Mouse (Mus musculus): ENCODE measurements around the gene Cul9. TPM values are rescaled to one million over a fixed set of nuclear protein-coding genes. Genes with fewer than 3 reads are reported as not detected.

The Cul9 gene
- total RNA-seq, 1 experiment, result 1.8 TPM

GRCm38 (mm10) chr17:46505617-46506016 lies 40.6 kb downstream of the Cul9 start:
- H3K4me1 ChIP-seq (ENCODE audit: control insufficient read depth in 2 of 2, insufficient read depth in 2 of 2, low read length in 2 of 2, poor library complexity in 1 of 2), result peaks cover 0 to 9% of the 10 kb centered on the region in 2 experiments; a peak in 1 of 4 replicates
- H3K27ac ChIP-seq (ENCODE audit: insufficient read depth, low read depth, low read length, poor library complexity, severe bottlenecking), result no peak overlapping the region
- H3K9me3 ChIP-seq (ENCODE audit: control insufficient read depth, insufficient read depth, low read depth, low read length), result no peaks in the 10 kb centered on the region
- no peak overlapping the region for H3K4me3 ChIP-seq (ENCODE audit: insufficient read depth in 1 of 2, low read depth in 1 of 2, low read length in 2 of 2, poor library complexity in 1 of 2, severe bottlenecking in 1 of 2)
- peaks cover 5% of the 10 kb centered on the region; the same call in 1 of the 2 replicates for H3K36me3 ChIP-seq (ENCODE audit: control insufficient read depth, insufficient read depth, low read length, poor library complexity, severe bottlenecking)
- TF ChIP-seq MAFK (IDR thresholded peaks at IDR 0.05; ENCODE audit: insufficient read depth, low read depth, low read length), result no peak
- no peak for TF ChIP-seq ZNF384 (IDR thresholded peaks at IDR 0.05; ENCODE audit: low read depth, low read length)
- in situ Hi-C loops (cut with MboI; ENCODE audit: low sequenced_read_pairs in 2 of 2, unreplicated experiment in 2 of 2), result no loop called here
- no peak overlapping the region for H3K9ac ChIP-seq (ENCODE audit: insufficient read depth, low read depth, low read length, poor library complexity, severe bottlenecking)
- DNase-seq (ENCODE audit: low read depth, low spot score), result no peak

GRCm38 (mm10) chr17:46503847-46504638 lies 42.1 kb downstream of the Cul9 start:
- in situ Hi-C loops (cut with MboI; ENCODE audit: low sequenced_read_pairs in 2 of 2, unreplicated experiment in 2 of 2), result no loop called here
- Histone ChIP-seq H3K27ac (ENCODE audit: insufficient read depth, low read depth, low read length, poor library complexity, severe bottlenecking) (no peak overlapping the region), H3K4me1 (ENCODE audit: control insufficient read depth in 2 of 2, insufficient read depth in 2 of 2, low read length in 2 of 2, poor library complexity in 1 of 2) (peaks cover 0 to 9% of the 10 kb centered on the region in 2 experiments; a peak in 1 of 4 replicates), H3K9me3 (ENCODE audit: control insufficient read depth, insufficient read depth, low read depth, low read length) (no peaks in the 10 kb centered on the region), H3K9ac (ENCODE audit: insufficient read depth, low read depth, low read length, poor library complexity, severe bottlenecking) (peak overlapping the region; percentile 1; the same call in 1 of the 2 replicates), H3K4me3 (ENCODE audit: insufficient read depth in 1 of 2, low read depth in 1 of 2, low read length in 2 of 2, poor library complexity in 1 of 2, severe bottlenecking in 1 of 2) (no peak overlapping the region; a peak in 1 of 4 replicates), H3K36me3 (ENCODE audit: control insufficient read depth, insufficient read depth, low read length, poor library complexity, severe bottlenecking) (peaks cover 16% of the 10 kb centered on the region)
- TF ChIP-seq CHD2 (IDR thresholded peaks at IDR 0.05; ENCODE audit: low read depth, low read length) (no peak), HCFC1 (IDR thresholded peaks at IDR 0.05; ENCODE audit: borderline replicate concordance, insufficient read depth, low read length) (no peak), ZNF384 (IDR thresholded peaks at IDR 0.05; ENCODE audit: low read depth, low read length) (no peak)
- no peak for DNase-seq (ENCODE audit: low read depth, low spot score)

- Histone ChIP-seq H3K4me1 (ENCODE audit: control insufficient read depth in 2 of 2, insufficient read depth in 2 of 2, low read length in 2 of 2, poor library complexity in 1 of 2) (peaks cover 0 to 16% of the 10 kb centered on the region in 2 experiments; a peak in 1 of 4 replicates), H3K4me3 (ENCODE audit: insufficient read depth in 1 of 2, low read depth in 1 of 2, low read length in 2 of 2, poor library complexity in 1 of 2, severe bottlenecking in 1 of 2) (no peak overlapping the region), H3K9ac (ENCODE audit: insufficient read depth, low read depth, low read length, poor library complexity, severe bottlenecking) (no peak overlapping the region), H3K9me3 (ENCODE audit: control insufficient read depth, insufficient read depth, low read depth, low read length) (no peaks in the 10 kb centered on the region), H3K27ac (ENCODE audit: insufficient read depth, low read depth, low read length, poor library complexity, severe bottlenecking) (no peak overlapping the region), H3K36me3 (ENCODE audit: control insufficient read depth, insufficient read depth, low read length, poor library complexity, severe bottlenecking) (peaks cover 22% of the 10 kb centered on the region)
- no peak for DNase-seq (ENCODE audit: low read depth, low spot score)
- in situ Hi-C loops (cut with MboI; ENCODE audit: low sequenced_read_pairs in 2 of 2, unreplicated experiment in 2 of 2), result no loop called here
- no peak for TF ChIP-seq CHD2 (IDR thresholded peaks at IDR 0.05; ENCODE audit: low read depth, low read length)
- no peak for TF ChIP-seq MAFK (IDR thresholded peaks at IDR 0.05; ENCODE audit: insufficient read depth, low read depth, low read length)
- TF ChIP-seq ZNF384 (IDR thresholded peaks at IDR 0.05; ENCODE audit: low read depth, low read length), result no peak
- TF ChIP-seq ZC3H11A (IDR thresholded peaks at IDR 0.05; ENCODE audit: borderline replicate concordance, low read depth, low read length), result no peak
- TF ChIP-seq HCFC1 (IDR thresholded peaks at IDR 0.05; ENCODE audit: borderline replicate concordance, insufficient read depth, low read length), result no peak
Observed at GRCm38 (mm10) chr17:46502775-46503174, 43.4 kb downstream of the Cul9 start.

GRCm38 (mm10) chr17:46497956-46498355 lies 48.2 kb downstream of the Cul9 start:
- TF ChIP-seq ZC3H11A (IDR thresholded peaks at IDR 0.05; ENCODE audit: borderline replicate concordance, low read depth, low read length) (no peak), ZNF384 (IDR thresholded peaks at IDR 0.05; ENCODE audit: low read depth, low read length) (no peak), CHD2 (IDR thresholded peaks at IDR 0.05; ENCODE audit: low read depth, low read length) (no peak), HCFC1 (IDR thresholded peaks at IDR 0.05; ENCODE audit: borderline replicate concordance, insufficient read depth, low read length) (no peak), MAFK (IDR thresholded peaks at IDR 0.05; ENCODE audit: insufficient read depth, low read depth, low read length) (no peak)
- Histone ChIP-seq H3K27ac (ENCODE audit: insufficient read depth, low read depth, low read length, poor library complexity, severe bottlenecking) (no peak overlapping the region), H3K9ac (ENCODE audit: insufficient read depth, low read depth, low read length, poor library complexity, severe bottlenecking) (peak overlapping the region; percentile 38; the same call in 1 of the 2 replicates), H3K4me3 (ENCODE audit: insufficient read depth in 1 of 2, low read depth in 1 of 2, low read length in 2 of 2, poor library complexity in 1 of 2, severe bottlenecking in 1 of 2) (no peak overlapping the region), H3K36me3 (ENCODE audit: control insufficient read depth, insufficient read depth, low read length, poor library complexity, severe bottlenecking) (peaks cover 22% of the 10 kb centered on the region), H3K4me1 (ENCODE audit: control insufficient read depth in 2 of 2, insufficient read depth in 2 of 2, low read length in 2 of 2, poor library complexity in 1 of 2) (peaks cover 0 to 18% of the 10 kb centered on the region in 2 experiments; a peak in 2 of 4 replicates), H3K9me3 (ENCODE audit: control insufficient read depth, insufficient read depth, low read depth, low read length) (no peaks in the 10 kb centered on the region)
- DNase-seq (ENCODE audit: low read depth, low spot score), result no peak
- in situ Hi-C loops (cut with MboI; ENCODE audit: low sequenced_read_pairs in 2 of 2, unreplicated experiment in 2 of 2), result no loop called here

All from ES-E14 (cell line).